Mouse (Mus musculus) liver, postnatal 0 days (tissue): ENCODE results near the gene Slco4a1. TPM values are rescaled to one million over a fixed set of nuclear protein-coding genes. Genes with fewer than 3 reads are reported as not detected.

Experiments
- ATAC-seq: fragments of 200-750 bp; cut with Nextera tagmentation; 2 replicates; pipeline ENCODE4 v1.8.0; 2017; ENCODE audit warnings: mild to moderate bottlenecking, moderate library complexity
- DNase-seq: peaks from one replicate; pipeline ENCODE4 v3.0.0-alpha.2; 2016
- H3K27ac ChIP-seq: fragments of 300-500 bp; sonication (generic); 2 replicates; pipeline ENCODE4 v1.5.1; 2014; ENCODE audit warnings: antibody characterized with exemption, moderate library complexity, mild to moderate bottlenecking, low read depth
- H3K27me3 ChIP-seq: fragments of 300-500 bp; sonication (generic); 2 replicates; pipeline ENCODE4 v1.6.1; 2014; ENCODE audit warnings: low read length, control low read depth, mixed read lengths; ENCODE audit not compliant: insufficient read depth
- H3K36me3 ChIP-seq: fragments of 300-500 bp; sonication (generic); replicated peaks from 2 replicates; pipeline ENCODE4 v1.6.1; 2014; ENCODE audit warnings: mild to moderate bottlenecking, control low read depth, low read length, moderate library complexity, mixed read lengths; ENCODE audit not compliant: insufficient read depth
- H3K4me1 ChIP-seq: fragments of 300-500 bp; sonication (generic); 2 replicates; pipeline ENCODE4 v1.6.1; 2014; ENCODE audit warnings: antibody characterized with exemption, mild to moderate bottlenecking, control low read depth; ENCODE audit not compliant: insufficient read depth
- H3K4me2 ChIP-seq: fragments of 300-500 bp; sonication (generic); 2 replicates; pipeline ENCODE4 v1.6.1; 2014; ENCODE audit warnings: low read depth, mild to moderate bottlenecking, low read length, moderate library complexity, mixed read lengths
- H3K4me3 ChIP-seq: fragments of 300-500 bp; sonication (generic); 2 replicates; pipeline ENCODE4 v1.5.1; 2014; ENCODE audit warnings: low read depth, low read length
- H3K9ac ChIP-seq: fragments of 300-500 bp; sonication (generic); replicated peaks from 2 replicates; pipeline ENCODE4 v1.6.1; 2014; ENCODE audit warnings: mild to moderate bottlenecking, moderate library complexity
- H3K9me3 ChIP-seq: fragments of 300-500 bp; sonication (generic); 2 replicates; pipeline ENCODE4 v1.6.1; 2016; ENCODE audit warnings: mild to moderate bottlenecking, control low read depth, low read length, mixed read lengths
- CTCF ChIP-seq: sonication (generic); IDR thresholded peaks from 2 replicates; pipeline ENCODE4 v1.5.1; 2016; ENCODE audit warnings: antibody characterized with exemption, low read depth
- EP300 ChIP-seq: IDR thresholded peaks from 2 replicates; pipeline ENCODE4 v1.6.1; 2016; ENCODE audit warnings: antibody characterized with exemption, low read depth, mild to moderate bottlenecking
- WGBS: fragments of 180-500 bp; shearing (Covaris S2); extraction: QIAGEN DNeasy Blood & Tissue Kit; methylation state at CpG from one replicate; pipeline ENCODE4 v1.1.7; 2014; ENCODE audit not compliant: insufficient replicate concordance; 5-methylcytosine and 5-hydroxymethylcytosine counted together
- polyA plus RNA-seq: library from polyadenylated mRNA; unstranded; fragments of >200 nt; fragmentation: Nextera tagmentation; extraction: Ambion mirVana; gene quantifications from 2 replicates; pipeline ENCODE4 v1.2.1, GENCODE M21; 2015

Gene Slco4a1
- polyA plus RNA-seq, 1 experiment from 2014 or later: 0.86 TPM

DNA sequence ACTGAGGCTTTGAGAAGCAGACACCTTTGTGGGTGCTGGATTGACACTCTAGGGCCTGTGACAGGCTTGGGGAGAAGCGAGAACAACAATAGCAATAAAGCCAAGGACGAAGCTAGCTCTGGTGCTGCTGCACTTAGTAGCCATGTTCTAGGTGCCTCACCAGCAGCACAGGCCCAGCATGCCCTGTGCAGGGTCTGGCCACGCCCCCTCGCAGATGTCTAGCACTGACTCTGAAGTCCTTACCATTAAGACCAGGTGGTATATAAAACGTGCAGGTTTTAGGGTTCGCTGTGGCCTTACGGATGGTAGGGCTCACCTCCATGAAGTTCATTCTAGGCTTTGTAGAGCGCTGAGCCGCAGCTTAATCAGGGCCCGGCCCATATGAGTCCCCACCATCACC, 23.3 kb upstream of the Slco4a1 start:
- Histone ChIP-seq H3K27ac (no peak overlapping the region), H3K4me1 (peaks cover 24% of the 10 kb centered on the region), H3K4me3 (no peak overlapping the region), H3K36me3 (no peaks in the 10 kb centered on the region), H3K9me3 (no peaks in the 10 kb centered on the region), H3K27me3 (no peaks in the 10 kb centered on the region; the same call in 1 of the 2 replicates), H3K9ac (no peak overlapping the region), H3K4me2 (no peak overlapping the region)
- 67% methylated on average over 10 of the region's 10 CpGs for WGBS
- DNase-seq: no peak
- TF ChIP-seq EP300 (no peak), CTCF (no peak)
- ATAC-seq: no peak

DNA sequence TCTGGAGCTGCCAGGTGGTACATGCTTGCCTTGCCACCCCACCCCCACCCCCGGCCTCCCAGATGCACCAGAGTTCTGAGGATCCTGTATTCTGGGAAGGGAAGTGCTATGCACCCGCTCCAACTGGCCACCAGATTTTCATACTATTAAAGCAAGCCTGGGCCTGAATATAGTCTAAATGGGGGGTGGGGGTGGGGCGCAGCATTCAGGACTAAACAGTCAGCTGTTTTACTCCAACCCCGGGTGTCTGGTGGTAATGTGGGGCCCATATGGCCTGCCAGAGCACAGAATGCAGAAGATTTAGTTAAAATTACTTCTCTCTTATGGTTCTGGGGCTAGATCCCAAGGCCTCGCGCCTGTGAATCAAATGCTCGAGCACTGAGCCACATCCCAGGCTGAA, 22.7 kb upstream of the Slco4a1 start:
- DNase-seq (no peak), ATAC-seq (no peak)
- Histone ChIP-seq H3K4me2 (no peak overlapping the region), H3K27me3 (no peaks in the 10 kb centered on the region), H3K36me3 (no peaks in the 10 kb centered on the region), H3K4me1 (peaks cover 24% of the 10 kb centered on the region), H3K4me3 (no peak overlapping the region), H3K9ac (no peak overlapping the region), H3K27ac (no peak overlapping the region), H3K9me3 (no peaks in the 10 kb centered on the region)
- 58% methylated on average over 7 of the region's 7 CpGs for WGBS
- TF ChIP-seq CTCF: no peak
- no peak for TF ChIP-seq EP300

GRCm38 (mm10) chr2:180435341-180435926, 20.6 kb upstream of the Slco4a1 start:
- TF ChIP-seq EP300: no peak
- no peak for TF ChIP-seq CTCF
- H3K27me3 ChIP-seq: no peaks in the 10 kb centered on the region
- H3K27ac ChIP-seq: no peak overlapping the region; the same call in 1 of the 2 replicates
- WGBS: 56% methylated on average over 4 of the region's 4 CpGs
- H3K4me2 ChIP-seq: no peak overlapping the region
- no peaks in the 10 kb centered on the region for H3K36me3 ChIP-seq
- DNase-seq: no peak
- no peak overlapping the region for H3K4me3 ChIP-seq
- H3K9me3 ChIP-seq: no peaks in the 10 kb centered on the region
- peaks cover 29% of the 10 kb centered on the region for H3K4me1 ChIP-seq
- ATAC-seq: no peak
- H3K9ac ChIP-seq: no peak overlapping the region

GRCm38 (mm10) chr2:180437149-180437864, 18.7 kb upstream of the Slco4a1 start:
- peak; percentile 47; the same call in 1 of the 2 replicates for ATAC-seq
- H3K4me2 ChIP-seq: peak overlapping the region; percentile 16; the same call in 1 of the 2 replicates

GRCm38 (mm10) chr2:180439791-180440190, 16.3 kb upstream of the Slco4a1 start:
- H3K27me3 ChIP-seq: no peaks in the 10 kb centered on the region
- H3K4me1 ChIP-seq: peaks cover 38% of the 10 kb centered on the region
- H3K36me3 ChIP-seq: no peaks in the 10 kb centered on the region
- H3K9me3 ChIP-seq: no peaks in the 10 kb centered on the region
- no peak overlapping the region for H3K9ac ChIP-seq
- WGBS: 32% methylated on average over 3 of the region's 3 CpGs
- ATAC-seq (no peak), DNase-seq (no peak)
- H3K4me2 ChIP-seq: no peak overlapping the region
- H3K4me3 ChIP-seq: no peak overlapping the region
- TF ChIP-seq EP300: no peak
- TF ChIP-seq CTCF: no peak
- H3K27ac ChIP-seq: no peak overlapping the region

More at GRCm38 (mm10) chr2:180437149-180437864, 18.7 kb upstream of the Slco4a1 start:
- DNase-seq: peak; percentile 26
- Histone ChIP-seq H3K4me1 (peaks cover 39% of the 10 kb centered on the region), H3K4me3 (no peak overlapping the region), H3K36me3 (no peaks in the 10 kb centered on the region), H3K27me3 (no peaks in the 10 kb centered on the region), H3K9me3 (no peaks in the 10 kb centered on the region), H3K9ac (no peak overlapping the region), H3K27ac (peak overlapping the region; percentile 57)
- TF ChIP-seq EP300 (peak; percentile 26; the same call in 1 of the 2 replicates), CTCF (no peak)
- 25% methylated on average over 5 of the region's 5 CpGs for WGBS

- TF ChIP-seq CTCF: no peak
- TF ChIP-seq EP300: no peak
- ATAC-seq: no peak
- Histone ChIP-seq H3K27ac (no peak overlapping the region), H3K4me1 (peaks cover 35% of the 10 kb centered on the region), H3K36me3 (no peaks in the 10 kb centered on the region), H3K9me3 (no peaks in the 10 kb centered on the region), H3K4me2 (no peak overlapping the region), H3K9ac (no peak overlapping the region), H3K27me3 (no peaks in the 10 kb centered on the region), H3K4me3 (no peak overlapping the region)
- 58% methylated on average over 9 of the region's 9 CpGs for WGBS
- DNase-seq: no peak
Observed at GRCm38 (mm10) chr2:180440596-180441332, 15.3 kb upstream of the Slco4a1 start.
